Mouse (Mus musculus) gastrocnemius, postnatal 4 days (tissue): ENCODE results near the gene Gm8857. TPM values are rescaled to one million over a fixed set of nuclear protein-coding genes. Genes with fewer than 3 reads are reported as not detected.
"Not testable (repeated sequence)": the region's sequence is repeated elsewhere in the genome, so short reads cannot be mapped to it uniquely, and the experiment has no call there.

Experiments
- DNase-seq, 2 experiments: peaks; one replicate each; pipeline ENCODE4 v3.0.0; 2021 to 2022; ENCODE audit warnings: low spot score in 2 of 2, mixed read lengths in 2 of 2
- long read RNA-seq, 2 experiments: library from polyadenylated mRNA; stranded (forward); transcript quantifications; one replicate each; pipeline ENCODE4 v2.0.0; 2021
- total RNA-seq, 2 experiments: library from RNA; stranded (reverse); gene quantifications; 2 replicates each; pipeline ENCODE4 v1.2.3; 2021

Gm8857 gene
- total RNA-seq: not detected
- long read RNA-seq, experiment 1: 0 reads
- long read RNA-seq, experiment 2: 0 reads

GRCm38 (mm10) chr5:10947505-10947904 lies at the start of gene Gm8857, which contains the start of gene Gm8871:
Gene Gm8857, plus strand, starts transcription at chr5:10947807.
Gene Gm8871, plus strand, starts transcription at chr5:10947805.
- DNase-seq: not testable (repeated sequence)

DNA sequence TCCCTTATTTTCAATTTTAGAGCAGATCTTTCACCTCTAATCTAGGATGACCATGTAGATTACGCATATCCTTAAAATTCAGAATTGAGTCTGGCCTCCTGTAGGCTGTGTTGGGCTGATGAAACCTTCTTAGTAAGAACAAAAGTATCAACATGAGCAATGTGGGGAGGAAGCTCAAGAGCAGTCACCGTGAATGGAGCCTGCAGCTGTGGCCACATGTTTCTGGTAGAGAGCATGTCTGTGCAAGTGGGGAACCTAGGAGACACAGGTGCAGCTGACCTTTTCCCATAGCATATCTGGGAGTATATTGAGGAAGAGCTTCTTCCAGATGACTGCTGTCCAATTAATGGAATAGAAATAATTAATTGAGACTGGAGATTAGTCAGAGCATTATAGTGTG lies 5.9 kb downstream of the Gm8857 start:
- not testable (repeated sequence) for DNase-seq

- DNase-seq: not testable (repeated sequence)
These were observed 10.4 kb downstream of the Gm8857 start for GRCm38 (mm10) chr5:10958057-10958456.

Other genes starting within 250 kb of the Gm8857 start
- gene Gm8871, start within 50 bp of the Gm8857 start, total RNA-seq: not detected
- not detected for gene Gm8879, start 179.8 kb downstream of the Gm8857 start, total RNA-seq
- gene Gm5861, start 235.3 kb downstream of the Gm8857 start, total RNA-seq: not detected